Mouse (Mus musculus) cerebellum, postnatal 14 days (tissue): ENCODE measurements at regions not wholly inside any gene's neighbourhood (a gene's known extent, or its start where the extent isn't known, plus 50 kb on each side); places are given as distances from the start of the nearest gene placed in this dataset.

ENCODE experiments used
- DNase-seq, 2 experiments: peaks; one replicate each; pipeline ENCODE4 v3.0.0; 2021; ENCODE audit warnings: mixed read lengths in 2 of 2

- no peak for DNase-seq
These were observed 132.4 kb upstream of the Map3k7 start for GRCm38 (mm10) chr4:31831469-31831868.

- no peak for DNase-seq
These were observed 130.1 kb upstream of the Map3k7 start for GRCm38 (mm10) chr4:31833828-31834227.

- no peak for DNase-seq
These were observed 128.8 kb upstream of the Map3k7 start for GRCm38 (mm10) chr4:31835051-31835450.

- DNase-seq, result no peak
These were observed 125.3 kb upstream of the Map3k7 start for GRCm38 (mm10) chr4:31838592-31838991.

GRCm38 (mm10) chr4:31849763-31850162 is 114.1 kb upstream of the Map3k7 start:
- no peak for DNase-seq

- peak; percentile 47 to 48 for DNase-seq
These were observed 112.9 kb upstream of the Map3k7 start for GRCm38 (mm10) chr4:31851006-31851405.

GRCm38 (mm10) chr4:31853851-31854250 is 110.0 kb upstream of the Map3k7 start:
- no peak for DNase-seq

- DNase-seq, result no peak
These were observed 103.5 kb upstream of the Map3k7 start for GRCm38 (mm10) chr4:31860389-31860788.

- DNase-seq, result no peak
These were observed 102.7 kb upstream of the Map3k7 start for GRCm38 (mm10) chr4:31861172-31861571.

GRCm38 (mm10) chr4:31872985-31873983 is 90.6 kb upstream of the Map3k7 start:
- no peak for DNase-seq

- peak; percentile 73 to 78 for DNase-seq
These were observed 86.5 kb upstream of the Map3k7 start for GRCm38 (mm10) chr4:31877389-31877788.

GRCm38 (mm10) chr4:31878493-31879191 is 85.3 kb upstream of the Map3k7 start:
- peak in 1 of 2 experiments; percentile 29 for DNase-seq

- DNase-seq, result peak; percentile 11 to 20
These were observed 84.7 kb upstream of the Map3k7 start for GRCm38 (mm10) chr4:31879192-31879585.

GRCm38 (mm10) chr4:31880213-31880612 is 83.7 kb upstream of the Map3k7 start:
- no peak for DNase-seq

- DNase-seq, result peak; percentile 73 to 74
These were observed 74.2 kb upstream of the Map3k7 start for GRCm38 (mm10) chr4:31889673-31890072.

GRCm38 (mm10) chr4:31909086-31909673 is 54.7 kb upstream of the Map3k7 start:
- DNase-seq, result no peak
